Mouse (Mus musculus) adrenal gland, postnatal 4 days (tissue): ENCODE results near the gene Tti1. TPM values are rescaled to one million over a fixed set of nuclear protein-coding genes. Genes with fewer than 3 reads are reported as not detected.

Experiments used
- DNase-seq, 2 experiments: peaks; one replicate each; pipeline ENCODE4 v3.0.0; 2021 to 2022; ENCODE audit warnings: low spot score in 2 of 2, mixed read lengths in 2 of 2
- total RNA-seq, 2 experiments: library from RNA; stranded (reverse); gene quantifications; 2 replicates each; pipeline ENCODE4 v1.2.3; 2021

Tti1 gene
- total RNA-seq, 2 experiments from 2014 or later: 26.9 to 27.7 TPM

DNA sequence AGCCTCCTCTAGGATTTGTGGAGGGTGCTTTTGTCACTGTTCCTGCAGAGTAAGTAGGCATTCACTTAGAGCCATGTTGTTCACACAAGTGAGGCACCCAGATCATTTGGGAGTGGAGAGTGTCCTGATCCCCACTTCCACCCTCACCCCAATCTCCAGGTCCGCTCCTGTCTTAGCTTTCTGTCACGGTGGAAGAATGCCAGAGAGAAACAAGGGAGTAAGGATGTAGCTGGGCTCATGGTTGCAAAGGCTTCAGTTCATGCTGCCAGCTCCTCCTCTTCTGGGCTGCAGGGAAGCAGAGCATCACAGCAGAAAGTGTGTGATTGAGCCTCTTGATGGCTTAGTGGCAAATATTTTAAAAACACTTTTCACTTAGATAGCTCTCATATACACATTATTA lies 12.2 kb upstream of the Tti1 start:
- no peak for DNase-seq

GRCm38 (mm10) chr2:158039662-158040061 lies 11.4 kb upstream of the Tti1 start:
- DNase-seq: no peak

GRCm38 (mm10) chr2:158037571-158037970 lies 9.3 kb upstream of the Tti1 start:
- DNase-seq: no peak

DNA sequence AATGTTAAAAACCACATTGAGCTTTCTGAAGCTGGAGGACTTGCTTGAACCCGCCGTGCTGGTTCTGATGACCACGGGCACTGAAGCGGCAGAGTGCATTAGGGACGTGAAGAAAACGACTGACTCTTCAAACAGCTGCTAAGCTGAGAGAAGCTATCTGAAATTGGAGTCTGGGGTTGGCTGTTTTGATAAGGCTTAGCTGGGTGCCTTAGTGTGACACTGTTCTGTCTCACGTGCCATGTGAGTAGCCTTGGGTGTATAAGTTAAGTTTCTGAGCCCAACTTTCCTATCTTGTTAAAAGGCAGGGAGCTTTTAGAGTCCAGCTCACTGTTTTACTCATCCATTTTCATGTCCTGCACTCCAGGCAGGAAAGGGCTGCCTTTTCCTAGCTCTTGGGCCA lies 8.7 kb upstream of the Tti1 start:
- no peak for DNase-seq

- DNase-seq: no peak
Observed at GRCm38 (mm10) chr2:158036408-158036807, 8.2 kb upstream of the Tti1 start.

- no peak for DNase-seq
Observed at GRCm38 (mm10) chr2:158035813-158036212, 7.6 kb upstream of the Tti1 start.

DNA sequence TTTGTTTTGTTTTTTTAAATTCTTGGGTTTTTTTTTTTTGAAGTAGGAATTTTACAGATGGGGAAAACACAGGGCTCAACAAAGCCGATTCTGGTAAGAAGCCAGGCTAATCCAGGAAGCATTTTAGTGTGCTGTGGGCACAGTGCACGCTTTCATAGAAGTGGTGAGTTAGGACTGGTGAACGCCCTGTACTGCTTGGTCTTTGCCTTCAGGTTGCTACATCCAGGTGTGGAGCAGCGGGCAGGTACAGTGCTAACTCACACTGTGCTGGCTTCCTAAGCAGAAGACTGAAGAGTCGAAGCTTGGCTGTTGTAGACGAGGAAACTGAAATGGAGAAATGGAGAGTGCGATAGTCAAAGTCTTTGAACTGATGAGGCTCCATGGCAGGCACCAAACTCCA lies 1.8 kb upstream of the Tti1 start:
- no peak for DNase-seq

DNA sequence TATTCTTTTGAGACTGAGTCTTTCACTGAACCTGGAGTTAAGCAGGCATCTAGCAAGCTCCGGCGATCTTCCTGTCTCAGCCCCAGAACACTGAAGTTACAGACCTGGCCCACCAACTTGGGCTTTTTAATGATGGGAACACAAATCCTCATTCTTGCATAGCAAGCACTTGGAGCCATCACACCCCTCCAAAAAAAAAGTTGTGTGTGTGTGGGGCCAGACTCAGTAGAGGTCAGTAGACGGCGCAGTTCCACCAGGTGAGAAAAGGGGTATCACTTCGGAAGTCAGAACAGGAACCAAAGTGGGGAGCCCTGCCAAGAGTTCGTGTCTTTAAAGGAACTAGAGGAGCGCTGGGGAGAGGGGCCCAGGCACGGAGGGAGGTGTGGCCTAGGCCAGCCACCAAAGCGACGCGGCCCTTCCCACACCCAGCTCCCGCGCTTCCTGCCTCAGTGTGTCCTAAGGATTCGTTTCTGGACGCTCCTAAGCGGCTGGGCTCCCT lies 329 bp downstream of the Tti1 start:
- no peak for DNase-seq

DNA sequence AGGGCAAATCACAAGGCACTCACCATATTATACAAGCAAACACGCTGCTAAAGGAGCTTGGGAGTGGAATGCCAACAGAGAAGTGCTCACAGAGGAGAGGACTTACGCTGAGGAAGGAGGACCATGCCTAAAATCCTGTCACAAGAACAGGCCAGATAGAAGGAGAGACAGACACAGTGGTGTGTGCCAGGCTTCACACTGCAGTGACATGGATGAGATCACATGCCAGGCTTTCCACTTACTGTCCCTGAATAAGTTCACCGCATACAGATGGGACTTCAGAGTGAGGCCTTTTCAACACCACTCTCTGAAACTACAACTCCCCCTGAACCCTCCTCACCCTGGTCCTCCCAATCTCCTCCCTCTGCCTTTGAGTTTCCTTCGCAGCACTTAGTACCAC lies 10.9 kb downstream of the Tti1 start:
- DNase-seq: no peak

DNA sequence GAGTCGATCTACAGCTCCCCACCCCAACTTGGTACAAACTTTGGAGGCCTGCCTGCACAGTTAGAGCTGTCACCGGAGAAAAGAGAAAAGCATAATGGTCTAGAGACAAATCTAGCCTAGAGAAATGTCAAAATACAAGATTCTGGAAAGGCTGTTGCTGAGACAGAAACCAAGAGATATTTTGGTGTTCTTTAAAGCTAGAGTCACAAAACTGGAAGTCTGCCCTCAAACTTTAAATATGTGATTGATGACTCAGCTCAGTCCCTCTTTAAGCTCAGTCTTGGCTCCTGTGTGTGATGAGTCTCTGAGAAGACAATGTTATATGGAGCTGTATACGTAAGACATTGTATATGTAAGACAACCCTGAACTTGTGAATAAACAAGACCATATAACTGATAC lies 15.6 kb downstream of the Tti1 start:
- DNase-seq: no peak

DNA sequence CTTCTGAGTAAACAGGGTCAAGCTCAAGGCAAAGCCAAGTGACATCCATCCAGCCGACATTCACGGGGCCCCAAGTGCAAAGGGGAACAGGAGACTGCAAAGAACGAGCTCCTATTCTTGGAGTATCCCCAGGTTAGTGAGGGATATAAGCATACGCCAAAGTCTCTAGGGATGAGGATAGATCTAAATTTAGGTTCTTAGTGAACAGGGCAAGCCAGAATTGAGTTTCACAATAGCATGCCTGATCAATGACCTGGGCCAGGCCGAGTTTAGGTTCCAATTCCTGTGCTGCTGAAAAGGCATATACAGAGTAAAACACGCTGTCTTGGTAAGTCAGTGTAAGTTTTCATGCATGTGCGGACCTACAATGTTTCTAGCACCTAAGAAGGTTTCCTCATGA lies 18.9 kb downstream of the Tti1 start:
- no peak for DNase-seq

DNA sequence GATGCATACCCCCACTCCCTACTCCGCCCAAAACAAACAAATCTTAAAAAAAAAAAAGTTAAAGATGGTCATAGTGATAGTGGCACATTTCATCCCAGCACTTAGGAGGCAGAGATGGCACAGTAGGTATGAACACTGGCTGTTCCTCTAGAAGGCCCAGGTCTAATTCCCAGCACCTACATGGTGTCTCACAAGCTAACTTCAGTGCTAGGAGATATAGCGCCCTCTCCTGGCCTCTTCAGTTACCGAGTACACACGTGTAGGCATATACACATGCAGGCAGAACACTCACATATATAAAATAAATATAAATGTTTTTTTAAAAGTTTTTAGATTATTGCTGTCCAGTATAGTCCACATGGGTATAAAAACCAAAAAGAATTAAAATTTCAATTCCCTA lies 22.6 kb downstream of the Tti1 start:
- no peak for DNase-seq

- no peak for DNase-seq
Observed at GRCm38 (mm10) chr2:158004620-158005019, 23.6 kb downstream of the Tti1 start.

DNA sequence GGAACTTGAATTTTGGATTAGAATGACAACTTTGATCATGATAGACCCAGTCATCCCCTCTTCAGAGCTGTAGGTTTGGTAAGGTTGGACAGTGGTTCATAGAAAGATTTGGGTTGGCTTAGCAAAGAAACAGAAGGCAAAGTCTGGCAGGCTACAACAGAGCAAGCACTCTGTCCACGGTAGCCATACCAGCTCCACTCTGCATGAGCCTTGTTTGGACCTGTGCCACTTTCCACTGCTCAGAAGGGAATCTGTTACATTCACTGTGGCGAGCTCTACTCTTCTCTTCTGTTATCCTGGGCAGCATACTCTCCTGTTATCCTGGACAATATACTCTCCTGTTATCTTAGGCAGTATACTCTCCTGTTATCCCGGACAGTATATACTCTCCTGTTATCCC lies 29.4 kb downstream of the Tti1 start:
- no peak for DNase-seq

DNA sequence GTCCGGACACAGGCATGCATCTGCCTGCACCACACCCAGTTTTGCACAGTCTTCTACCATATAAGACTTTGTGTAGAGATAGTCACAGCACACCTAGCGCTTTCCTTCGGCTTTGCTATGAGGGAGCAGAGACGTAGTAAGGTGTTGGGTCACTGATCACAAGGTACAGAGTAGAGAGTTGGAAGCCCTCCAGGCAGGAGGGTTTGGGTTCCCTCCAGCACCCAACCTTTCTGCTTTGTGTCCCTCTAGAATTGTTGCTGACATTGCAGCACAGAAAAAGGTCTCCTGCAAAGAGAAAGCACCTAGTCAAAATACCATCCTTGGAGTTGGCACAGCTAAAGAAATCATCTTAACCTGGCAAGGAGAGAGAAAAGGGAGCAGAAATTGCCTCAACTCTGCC lies 35.7 kb downstream of the Tti1 start:
- no peak for DNase-seq

GRCm38 (mm10) chr2:157991026-157991425 lies 37.2 kb downstream of the Tti1 start:
- no peak for DNase-seq

GRCm38 (mm10) chr2:157989946-157990345 lies 38.3 kb downstream of the Tti1 start:
- no peak for DNase-seq

DNA sequence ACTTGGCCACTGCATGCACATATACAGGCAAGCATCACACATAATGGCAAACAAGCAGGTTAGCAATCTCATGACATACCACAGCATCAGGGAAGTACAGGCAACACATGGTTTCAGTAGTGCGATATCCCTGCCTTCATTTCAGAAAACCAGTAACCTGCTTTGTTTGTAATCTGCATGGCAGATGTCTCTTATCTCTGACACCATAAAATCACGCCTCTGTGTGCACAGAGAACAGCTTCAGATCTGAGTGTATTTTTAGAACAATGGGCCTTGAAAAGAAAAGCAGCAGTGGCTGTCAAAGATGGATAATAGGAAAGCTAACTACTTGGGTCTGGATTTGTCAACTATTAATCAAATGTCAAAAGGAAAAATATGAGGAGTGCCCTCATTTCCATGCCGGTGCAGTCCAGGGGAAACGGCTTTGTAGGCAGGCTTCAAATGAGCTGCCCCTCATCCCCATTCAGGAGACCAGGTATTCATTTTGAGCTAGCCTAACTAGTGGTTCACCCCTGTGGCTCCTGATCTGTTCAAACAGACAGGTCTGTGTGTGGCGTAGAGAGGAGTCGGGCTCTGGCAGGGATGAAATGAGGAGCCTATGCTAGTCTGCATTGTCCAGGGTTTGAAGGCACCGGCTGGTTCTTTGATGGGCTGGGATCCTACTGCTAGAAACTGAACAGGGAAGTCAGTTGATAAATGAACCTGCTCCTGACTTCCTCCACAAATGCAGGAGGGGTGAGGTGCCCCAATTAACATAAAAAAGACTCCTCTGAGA lies 39.6 kb downstream of the Tti1 start:
- no peak for DNase-seq

- no peak for DNase-seq
Observed at GRCm38 (mm10) chr2:157986235-157986634, 42.0 kb downstream of the Tti1 start.

DNA sequence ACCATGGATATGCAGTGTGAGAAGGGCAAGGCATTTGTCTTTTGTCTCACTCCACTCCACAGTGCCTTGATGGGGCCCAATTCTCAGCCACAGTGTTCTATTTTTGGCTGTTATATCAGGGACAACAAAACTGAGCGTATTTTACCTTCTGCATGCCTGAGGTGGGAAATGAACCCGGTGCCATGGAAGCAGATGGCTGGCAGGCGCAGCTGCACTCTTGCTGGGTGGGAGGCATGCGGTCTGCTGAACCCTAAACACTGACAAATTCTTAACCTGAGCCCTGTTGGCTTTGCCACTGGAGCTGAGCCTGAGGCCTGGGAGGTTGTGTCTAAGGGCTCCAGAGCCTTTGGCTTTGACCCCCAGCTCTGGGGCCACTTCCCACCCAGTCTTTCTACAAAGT lies 42.6 kb downstream of the Tti1 start:
- DNase-seq: no peak

DNA sequence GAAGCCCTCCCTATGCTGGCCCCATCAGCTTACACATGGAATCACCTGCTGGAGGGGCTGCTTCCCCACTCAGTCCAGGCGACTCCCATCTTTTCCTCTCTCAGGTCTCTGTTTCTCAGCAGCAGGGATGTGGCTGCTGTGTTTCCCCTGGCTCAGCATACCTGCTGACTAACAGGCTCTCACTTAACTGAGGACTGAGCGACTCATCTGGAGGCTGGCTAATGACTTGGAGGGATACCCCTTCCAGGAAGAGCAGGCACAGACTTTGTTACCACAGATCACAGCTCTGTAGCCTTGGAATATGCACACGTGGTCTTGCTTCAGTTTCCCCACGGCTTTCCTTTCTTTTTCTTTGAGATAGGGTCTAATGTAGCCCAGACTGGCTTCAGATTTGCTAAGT lies 45.0 kb downstream of the Tti1 start:
- DNase-seq: no peak

DNA sequence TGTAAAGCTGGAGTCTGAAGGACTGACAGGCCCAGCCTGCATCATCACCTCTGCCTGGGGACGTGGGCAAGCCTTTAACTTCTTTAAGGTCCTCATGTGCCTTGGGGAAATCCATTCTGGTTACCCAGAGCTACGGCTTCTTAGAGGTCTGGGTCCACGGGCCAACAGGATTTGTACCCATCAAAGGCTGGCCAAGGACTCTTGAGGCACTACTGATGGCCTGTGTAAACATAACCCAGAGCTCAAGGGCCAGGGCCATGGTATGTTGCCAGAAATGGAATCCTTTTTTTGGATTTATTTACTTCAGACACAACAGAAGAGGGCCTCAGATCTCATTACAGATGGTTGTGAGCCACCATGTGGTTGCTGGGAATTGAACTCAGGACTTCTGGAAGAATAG lies 45.5 kb downstream of the Tti1 start:
- DNase-seq: no peak

DNA sequence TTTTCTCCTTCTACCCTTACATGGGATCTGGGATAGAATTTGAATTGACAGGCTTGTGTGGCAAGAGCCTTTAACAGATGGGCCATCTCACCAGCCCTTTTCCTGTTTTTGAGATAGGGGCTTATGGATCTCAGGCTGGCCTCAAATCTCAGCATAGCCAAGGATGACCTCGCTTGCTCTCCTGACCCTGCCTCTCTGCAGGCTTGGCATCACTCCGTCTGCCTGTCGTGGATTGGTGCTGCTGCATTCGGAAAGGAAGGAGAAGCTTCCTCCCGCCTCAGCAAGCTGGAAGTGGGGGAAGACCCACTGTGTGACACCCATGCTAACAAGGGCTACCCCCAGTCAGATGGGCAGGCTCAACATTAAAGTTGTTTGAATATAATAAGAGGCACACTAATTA lies 49.0 kb downstream of the Tti1 start:
- no peak for DNase-seq
